Comparison of ENCODE assay signal across 22 mouse cellular contexts in the genomic region with DNA sequence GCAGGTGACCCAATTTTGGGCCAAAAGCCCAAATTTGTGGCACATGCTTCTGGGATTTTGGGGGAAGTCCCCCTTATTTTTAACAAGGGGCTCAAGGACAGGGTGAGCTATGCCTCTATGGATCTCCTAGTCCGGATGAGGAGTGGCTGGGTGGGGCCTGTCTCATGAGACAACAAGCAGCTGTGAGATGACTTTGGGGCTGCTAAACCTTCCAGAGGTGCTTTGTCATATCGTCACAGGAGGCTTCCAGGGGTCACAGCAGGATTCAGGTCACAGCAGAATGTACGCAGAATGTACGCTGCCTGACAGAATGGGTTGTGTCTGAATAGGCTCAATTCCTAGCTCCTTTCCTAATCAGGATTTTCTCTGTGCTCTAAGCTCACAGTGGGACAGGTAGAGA. TPM values are rescaled to one million over a fixed set of nuclear protein-coding genes. Genes with fewer than 3 reads are reported as not detected.
"Had no signal": no experiment of that assay in that cellular context is flagged by ENCODE, and none has a peak within 500 bp of the region (broad histone marks: within the 10 kb centered on the region; RNA-seq: fewer than 3 reads in every experiment).

No protein-coding gene starts in this region.

- ATAC-seq: hindbrain, embryonic 16.5 days; inflammation-experienced regulatory T-cells, adult 6 months; intestine, embryonic 15.5 days; intestine, postnatal 0 days had no signal

- H3K4me1 ChIP-seq: hindbrain, embryonic 12.5 days; liver, embryonic 13.5 days had no signal

- H3K27ac ChIP-seq: heart, embryonic 13.5 days; heart, embryonic 15.5 days; hindbrain, embryonic 12.5 days; hindbrain, embryonic 14.5 days; intestine, embryonic 15.5 days; layer of hippocampus, adult 2 months; left cerebral cortex, adult 2 months; limb, embryonic 10.5 days; limb, embryonic 12.5 days; liver, embryonic 13.5 days had no signal

- H3K36me3 ChIP-seq: heart, embryonic 13.5 days; heart, embryonic 15.5 days; hindbrain, embryonic 12.5 days; intestine, embryonic 15.5 days; limb, embryonic 10.5 days; limb, embryonic 12.5 days; liver, embryonic 13.5 days had no signal

- H3K27me3 ChIP-seq: heart, embryonic 13.5 days; heart, embryonic 15.5 days; hindbrain, embryonic 12.5 days; intestine, embryonic 15.5 days; limb, embryonic 12.5 days had no signal

- H3K4me3 ChIP-seq: heart, embryonic 13.5 days; heart, embryonic 15.5 days; hindbrain, embryonic 12.5 days; intestine, embryonic 15.5 days; layer of hippocampus, adult 2 months; left cerebral cortex, adult 2 months; limb, embryonic 10.5 days; limb, embryonic 12.5 days; liver, embryonic 13.5 days had no signal

- DNase-seq: gastrocnemius, postnatal 14 days; gastrocnemius, postnatal 36 days; heart, postnatal 36 days; kidney, adult 18-20 months; kidney, adult 8-10 months; kidney, postnatal 10 days; kidney, postnatal 25 days; kidney, postnatal 4 days; liver; liver, embryonic 13.5 days had no signal

- H3K9me3 ChIP-seq: heart, embryonic 13.5 days; heart, embryonic 15.5 days; hindbrain, embryonic 12.5 days; intestine, embryonic 15.5 days; limb, embryonic 10.5 days; limb, embryonic 12.5 days; liver, embryonic 13.5 days had no signal

RNA-seq across cellular contexts. Expression of a gene that starts 1.6 kb away (rescaled TPM):
- polyA plus RNA-seq: intestine, postnatal 0 days had no signal
